Mouse (Mus musculus): ENCODE measurements around the gene Ssr2.

The Ssr2 gene

DNA sequence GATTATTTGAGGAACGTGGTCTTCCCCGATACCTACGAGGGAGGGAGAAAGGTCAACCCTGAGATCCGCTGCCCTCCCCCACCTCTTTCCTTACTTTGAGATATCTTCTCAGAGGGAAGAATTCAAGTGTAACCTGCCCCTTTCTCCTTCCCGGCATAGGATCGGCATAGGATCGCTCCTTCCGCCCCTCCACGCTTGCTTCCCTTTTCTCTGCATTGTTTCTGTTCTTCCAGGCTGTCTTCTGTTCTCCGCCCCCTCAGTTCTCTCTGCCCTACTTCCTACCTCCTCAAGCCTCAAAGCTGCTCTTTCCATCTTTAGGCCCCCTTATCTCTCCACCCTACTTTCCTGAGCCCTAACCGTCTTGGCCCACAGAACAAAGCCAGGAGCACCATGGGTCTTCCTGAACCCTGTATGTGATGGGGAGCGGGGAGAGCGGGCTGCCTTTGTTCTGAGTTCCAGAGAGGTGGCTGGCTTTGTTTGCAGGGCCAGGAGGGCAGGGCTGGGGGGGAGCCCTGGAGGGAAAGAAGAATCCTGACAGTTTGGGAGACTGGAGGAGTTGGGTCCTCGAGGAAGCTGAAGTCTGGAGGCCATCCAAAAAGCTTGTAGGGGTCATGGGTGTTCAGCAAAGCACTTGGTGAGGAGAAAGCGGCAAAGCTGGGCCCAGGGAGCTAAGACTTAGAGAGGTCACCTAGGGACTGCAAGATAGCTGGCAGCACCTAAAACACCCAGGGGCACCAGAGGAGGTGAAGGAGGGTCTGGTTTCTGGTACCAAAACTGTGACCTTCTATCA is 47.9 kb downstream of the Ssr2 start:
- DNase-seq (ENCODE audit: low read depth, low spot score), result peak; percentile 24

DNA sequence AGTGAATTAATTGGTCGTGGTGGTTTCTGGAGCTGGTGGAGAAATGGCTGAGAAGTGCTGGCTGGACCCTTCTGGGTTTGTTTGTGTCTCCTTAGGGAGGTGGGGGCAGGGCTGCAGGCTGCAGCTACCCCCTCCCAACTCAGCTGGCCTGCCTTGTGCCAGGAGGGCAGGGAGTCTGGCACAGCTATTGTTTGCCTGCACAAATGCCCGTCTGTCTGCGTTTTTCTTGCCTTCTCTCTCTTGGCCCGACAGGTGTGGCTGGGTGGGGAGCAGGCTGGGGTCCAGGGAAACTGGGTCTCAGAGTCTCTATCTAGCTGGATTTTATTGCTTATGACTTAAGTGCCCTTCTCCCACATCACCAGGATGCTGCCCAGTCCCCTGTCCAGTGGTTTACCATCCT is 48.6 kb downstream of the Ssr2 start:
- peak; percentile 22 for DNase-seq (ENCODE audit: low read depth, low spot score)

- DNase-seq (ENCODE audit: low read depth, low spot score), result no peak
Observed at GRCm38 (mm10) chr3:88624951-88625350, 49.3 kb downstream of the Ssr2 start.

- DNase-seq (ENCODE audit: low read depth, low spot score), result no peak
Observed at GRCm38 (mm10) chr3:88625531-88625930, 49.9 kb downstream of the Ssr2 start.

DNA sequence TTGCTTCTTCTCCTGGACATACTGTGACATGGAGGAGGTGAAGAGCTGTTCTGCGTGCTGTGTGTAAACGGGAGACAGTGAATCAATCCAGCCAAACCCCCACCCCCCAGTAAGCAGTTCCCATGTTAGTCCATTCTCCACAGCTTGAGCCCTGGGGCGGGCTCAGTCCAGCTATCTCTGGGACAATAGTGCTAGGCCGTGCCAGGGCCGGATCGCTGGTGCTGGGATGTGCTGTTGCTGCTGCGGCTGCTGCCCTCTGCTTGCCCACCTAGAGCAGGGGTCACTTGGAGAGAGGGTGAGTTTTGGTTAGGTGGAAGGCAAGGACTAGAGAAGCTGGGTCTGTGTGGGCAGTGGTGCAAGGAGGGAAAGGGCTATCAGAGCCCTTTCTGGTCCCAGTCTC is 50.6 kb downstream of the Ssr2 start:
- DNase-seq (ENCODE audit: low read depth, low spot score), result no peak

DNA sequence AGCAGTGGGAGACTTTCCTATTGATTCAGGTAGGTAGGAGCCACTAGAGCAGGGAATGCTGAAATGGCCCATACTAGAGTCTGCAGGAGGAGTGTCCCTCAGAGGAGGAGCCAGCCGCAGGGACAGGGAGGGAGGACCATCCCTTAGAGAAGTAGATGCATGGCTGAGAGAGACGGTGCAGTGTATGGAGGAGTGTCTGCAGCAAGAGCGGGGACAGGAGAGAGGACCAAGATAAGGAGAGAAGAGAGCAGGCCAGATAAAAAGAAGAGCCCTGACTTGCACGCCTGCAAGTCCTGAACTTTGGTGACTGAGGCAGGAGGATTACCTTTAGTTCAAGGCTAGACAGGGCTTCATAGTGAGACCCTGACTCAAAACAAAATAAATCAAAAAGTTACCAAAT is 51.4 kb downstream of the Ssr2 start:
- no peak for DNase-seq (ENCODE audit: low read depth, low spot score)

- no peak for DNase-seq (ENCODE audit: low read depth, low spot score)
Observed at GRCm38 (mm10) chr3:88627535-88627934, 51.9 kb downstream of the Ssr2 start.

DNA sequence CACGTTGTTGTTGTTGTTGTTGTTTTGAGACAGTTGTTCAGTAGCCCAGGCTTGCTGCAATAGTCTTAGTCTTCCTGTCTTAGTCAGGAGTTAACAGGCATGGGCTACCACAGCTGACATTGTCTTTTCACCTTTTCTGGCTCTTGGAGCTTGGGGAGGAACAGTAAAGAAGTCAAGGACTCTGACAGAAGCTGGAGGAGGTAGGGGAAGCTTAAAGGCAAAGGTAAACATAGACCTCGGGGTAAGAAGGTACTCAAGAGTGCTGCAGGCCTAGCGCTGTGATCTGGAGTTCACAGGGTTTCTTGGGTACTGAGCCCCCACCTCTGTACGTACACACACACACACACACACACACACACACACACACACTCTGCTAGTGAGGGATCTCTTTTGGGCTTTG is 53.1 kb downstream of the Ssr2 start:
- DNase-seq (ENCODE audit: low read depth, low spot score), result no peak

- DNase-seq (ENCODE audit: low read depth, low spot score), result no peak
Observed at GRCm38 (mm10) chr3:88629244-88629643, 53.6 kb downstream of the Ssr2 start.

DNA sequence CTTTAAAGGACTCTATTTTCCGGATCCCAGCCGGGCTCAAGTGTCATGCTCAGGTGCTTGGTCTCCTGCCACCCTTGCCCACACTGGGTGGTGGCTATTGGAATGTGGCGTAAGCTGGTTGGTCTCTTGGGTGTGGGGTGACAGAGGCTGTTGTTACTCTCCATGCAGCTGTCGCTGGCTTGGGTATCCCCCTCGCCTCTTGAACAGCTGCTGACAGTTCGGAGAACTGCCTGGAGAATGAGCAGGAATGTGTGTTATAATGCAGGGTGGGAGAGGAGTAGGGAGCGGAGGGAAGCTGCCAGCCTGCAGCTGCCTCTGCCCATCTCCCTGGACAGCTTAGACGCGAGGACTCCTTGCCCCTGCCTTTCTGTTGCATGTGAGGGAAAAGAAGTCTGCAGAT is 54.3 kb downstream of the Ssr2 start:
- DNase-seq (ENCODE audit: low read depth, low spot score), result no peak

DNA sequence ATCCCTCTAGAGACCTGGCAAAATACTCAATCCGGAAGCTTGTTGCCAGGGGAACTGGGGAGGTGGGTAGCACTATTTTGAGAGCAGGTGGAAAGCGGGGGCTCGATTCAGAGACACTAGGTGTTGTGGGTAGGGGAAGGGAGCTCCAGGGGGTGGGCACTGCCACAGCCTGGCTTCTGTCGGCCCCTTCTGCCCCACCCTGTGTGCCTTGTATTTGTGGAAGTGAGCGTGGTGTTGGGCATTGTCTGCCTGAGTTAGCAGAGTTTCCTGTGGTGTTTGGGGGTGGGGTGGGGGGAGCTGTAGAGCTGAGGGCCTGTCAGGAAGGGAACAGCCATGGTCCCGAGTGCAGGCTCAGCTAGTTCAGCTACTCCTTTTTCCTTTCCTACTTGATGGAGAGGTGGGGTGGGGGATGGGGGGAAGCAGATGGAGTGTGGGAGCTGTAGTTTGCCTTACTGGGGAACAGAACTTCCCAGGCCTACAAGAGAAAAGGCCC is 55.2 kb downstream of the Ssr2 start:
- no peak for DNase-seq (ENCODE audit: low read depth, low spot score)

DNA sequence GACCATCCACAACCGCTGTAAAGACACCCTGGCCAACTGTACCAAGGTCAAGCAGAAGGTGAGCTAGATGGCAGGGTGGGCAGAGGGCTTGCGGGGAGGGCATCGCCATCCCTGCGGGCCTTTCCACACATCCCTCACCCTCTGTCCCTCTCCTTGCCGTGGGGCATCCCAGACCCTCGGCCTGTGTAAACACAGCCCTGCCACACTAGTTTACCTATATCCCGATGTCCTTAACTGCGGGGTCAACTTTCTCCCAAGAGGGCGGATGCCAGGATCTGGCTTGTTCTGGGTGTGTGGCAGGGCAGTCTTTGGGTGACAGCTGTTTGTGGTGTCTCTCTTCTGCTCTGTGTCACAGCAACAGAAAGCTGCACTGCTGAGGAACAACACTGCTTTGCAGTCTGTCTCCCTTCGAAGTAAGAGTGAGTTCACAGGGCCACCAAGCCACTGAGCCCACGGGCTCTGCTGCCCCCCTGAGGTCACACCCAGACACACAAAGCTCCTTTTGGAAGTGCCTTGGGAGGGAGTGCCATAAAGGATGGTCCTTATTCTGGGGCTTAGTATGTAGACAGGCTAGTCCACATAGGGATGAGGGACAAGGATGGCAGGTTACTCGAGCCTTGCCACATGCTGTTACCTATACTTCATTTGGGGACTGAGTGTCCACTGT is 56.4 kb downstream of the Ssr2 start:
- no peak for DNase-seq (ENCODE audit: low read depth, low spot score)

DNA sequence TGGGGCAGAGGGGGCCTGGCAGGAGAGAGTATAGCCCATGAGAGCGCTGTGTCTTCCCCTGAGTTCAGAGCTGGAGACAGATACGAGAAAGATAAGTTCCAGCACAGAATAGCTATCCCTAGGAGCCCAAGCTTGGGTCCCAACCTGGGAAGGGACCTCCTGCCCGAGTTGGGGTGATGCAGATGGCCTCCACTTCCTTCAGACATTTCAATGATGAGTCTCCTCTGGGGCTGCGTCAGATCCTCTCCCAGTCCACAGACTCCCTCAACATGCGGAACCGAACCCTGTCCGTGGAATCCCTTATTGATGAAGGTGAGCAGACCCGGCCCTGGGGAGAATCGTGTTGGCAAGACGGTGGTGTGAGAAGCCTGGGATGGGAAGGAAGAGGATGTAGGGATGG is 57.4 kb downstream of the Ssr2 start:
- no peak for DNase-seq (ENCODE audit: low read depth, low spot score)

DNA sequence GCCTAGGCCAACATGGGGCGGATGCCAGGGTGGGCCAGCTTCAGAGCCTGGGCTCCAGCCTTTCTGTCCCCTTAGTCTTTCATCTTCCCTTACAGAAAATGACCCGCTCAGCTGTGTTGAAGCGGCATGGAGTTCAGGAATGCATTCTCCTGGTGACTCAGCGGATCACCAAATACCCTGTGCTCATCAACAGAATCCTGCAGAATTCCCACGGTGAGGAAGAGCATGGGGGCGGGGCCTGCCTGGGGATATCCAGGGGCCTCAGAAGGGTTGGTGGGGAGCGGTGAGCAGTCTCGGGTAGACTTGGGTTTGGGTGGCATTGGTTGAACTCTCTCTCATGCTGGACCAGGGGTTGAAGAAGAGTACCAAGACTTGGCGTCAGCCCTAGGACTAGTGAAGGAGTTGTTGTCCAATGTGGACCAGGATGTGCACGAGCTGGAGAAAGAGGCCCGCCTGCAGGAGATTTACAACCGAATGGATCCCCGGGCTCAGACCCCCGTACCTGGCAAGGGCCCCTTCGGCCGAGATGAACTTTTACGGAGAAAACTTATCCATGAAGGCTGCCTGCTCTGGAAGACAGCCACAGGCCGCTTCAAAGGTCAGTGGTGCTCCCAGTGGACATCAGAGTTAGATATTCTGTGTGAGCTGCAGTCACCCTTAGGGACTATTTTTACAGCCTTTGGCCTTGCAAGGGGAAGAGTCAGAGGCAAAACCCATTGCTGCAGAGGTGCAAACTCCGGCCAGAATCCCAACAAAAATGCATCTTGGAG is 60.0 kb downstream of the Ssr2 start:
- DNase-seq (ENCODE audit: low read depth, low spot score), result no peak

DNA sequence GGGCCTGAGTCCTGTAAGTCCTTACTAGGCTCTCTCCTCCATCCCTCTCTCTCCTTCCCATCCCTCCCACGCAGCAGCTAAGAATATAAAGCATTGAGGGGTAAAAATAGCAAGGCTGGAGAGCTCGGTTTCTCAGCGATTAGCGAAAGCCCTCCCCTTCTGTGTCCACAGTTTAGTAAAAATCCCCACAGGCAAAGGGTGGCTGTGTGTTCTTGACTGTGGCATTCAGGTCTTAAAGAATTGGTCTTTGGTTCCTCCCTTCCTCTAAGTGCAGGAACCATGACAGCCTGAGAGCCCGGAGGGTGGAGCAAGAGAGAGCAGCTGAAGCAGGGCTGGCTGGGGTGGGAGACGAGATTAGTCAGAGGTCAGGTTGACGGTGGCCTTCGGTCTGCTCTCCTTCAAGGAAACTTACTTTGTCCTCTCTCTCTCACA is 60.9 kb downstream of the Ssr2 start:
- no peak for DNase-seq (ENCODE audit: low read depth, low spot score)

DNA sequence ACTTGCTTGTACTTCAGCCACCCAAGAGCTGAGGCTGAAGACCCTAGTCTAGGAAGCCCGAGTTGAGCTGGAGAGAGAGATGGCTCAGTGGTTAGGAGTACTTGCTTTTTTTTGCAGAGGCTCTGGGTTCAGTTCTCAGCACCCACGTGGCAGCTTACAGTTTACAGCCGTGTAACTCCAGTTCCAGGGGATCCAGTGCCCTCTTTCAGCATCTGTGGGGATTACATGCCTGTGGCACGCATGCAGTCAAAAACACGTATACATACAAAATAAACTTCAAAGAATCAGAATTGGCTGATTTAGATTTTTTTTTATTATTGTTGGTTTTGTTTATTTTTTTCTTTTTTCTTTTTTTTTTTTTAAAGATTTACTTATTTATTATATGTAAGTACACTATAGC is 61.5 kb downstream of the Ssr2 start:
- DNase-seq (ENCODE audit: low read depth, low spot score), result no peak

All from brain, embryonic 18.5 days (tissue).